Mouse (Mus musculus): ENCODE data around the gene Polr2g. TPM values are rescaled to one million over a fixed set of nuclear protein-coding genes. Genes with fewer than 3 reads are reported as not detected.
A peak's percentile ranks its signal among the peaks of the same experiment; 100 is the strongest.
"Not testable (repeated sequence)": the region's sequence is repeated elsewhere in the genome, so short reads cannot be mapped to it uniquely, and the experiment has no call there.

Gene Polr2g
- 206 and 216 TPM in 2 replicates for polyA plus RNA-seq (2016; fragmentation: Nextera tagmentation; extraction: Ambion mirVana)

GRCm38 (mm10) chr19:8798264-8798946, at the start of gene Polr2g:
Gene Polr2g (minus strand): TSS chr19:8798577.
- 3% methylated on average over 25 of the region's 25 CpGs for WGBS
- H3K9me3 ChIP-seq (replicated peaks) = no peaks in the 10 kb centered on the region
- H3K36me3 ChIP-seq = peaks cover 37% of the 10 kb centered on the region
- peak; percentile 85 for DNase-seq (ENCODE audit: low spot score)
- peak within 1 kb of the TSS; percentile 87 for H3K27ac ChIP-seq
- peak within 1 kb of the TSS; percentile 85 for H3K4me3 ChIP-seq
- peaks cover 22% of the 10 kb centered on the region for H3K4me1 ChIP-seq
- H3K27me3 ChIP-seq (ENCODE audit: low read depth, poor library complexity, severe bottlenecking) = no peaks in the 10 kb centered on the region

GRCm38 (mm10) chr19:8844371-8845129, 46.2 kb upstream of the Polr2g start:
- Histone ChIP-seq H3K36me3 (peaks cover 57% of the 10 kb centered on the region), H3K4me3 (no peak overlapping the region), H3K27me3 (ENCODE audit: low read depth, poor library complexity, severe bottlenecking) (no peaks in the 10 kb centered on the region), H3K4me1 (peaks cover 16% of the 10 kb centered on the region), H3K9me3 (replicated peaks) (no peaks in the 10 kb centered on the region), H3K27ac (no peak overlapping the region)
- 70% methylated on average over 5 of the region's 5 CpGs for WGBS
- DNase-seq (ENCODE audit: low spot score) = peak; percentile 77

GRCm38 (mm10) chr19:8842961-8843360, 44.6 kb upstream of the Polr2g start:
- DNase-seq (ENCODE audit: low spot score) = no peak
- 87% methylated on average over 6 of the region's 6 CpGs for WGBS
- Histone ChIP-seq H3K4me3 (no peak overlapping the region), H3K4me1 (peaks cover 31% of the 10 kb centered on the region), H3K9me3 (replicated peaks) (no peaks in the 10 kb centered on the region), H3K27ac (no peak overlapping the region), H3K27me3 (ENCODE audit: low read depth, poor library complexity, severe bottlenecking) (no peaks in the 10 kb centered on the region), H3K36me3 (peaks cover 49% of the 10 kb centered on the region)

GRCm38 (mm10) chr19:8841012-8841411, 42.6 kb upstream of the Polr2g start:
- peaks cover 33% of the 10 kb centered on the region for H3K36me3 ChIP-seq
- no peak for DNase-seq (ENCODE audit: low spot score)
- 95% methylated on average over 7 of the region's 7 CpGs for WGBS
- no peaks in the 10 kb centered on the region for H3K27me3 ChIP-seq (ENCODE audit: low read depth, poor library complexity, severe bottlenecking)
- H3K4me1 ChIP-seq = peaks cover 41% of the 10 kb centered on the region
- H3K27ac ChIP-seq = no peak overlapping the region
- no peaks in the 10 kb centered on the region for H3K9me3 ChIP-seq (replicated peaks)
- H3K4me3 ChIP-seq = peak overlapping the region; percentile 53

GRCm38 (mm10) chr19:8839908-8840791, 41.8 kb upstream of the Polr2g start:
- H3K4me1 ChIP-seq = peaks cover 41% of the 10 kb centered on the region
- peak; percentile 65 for DNase-seq (ENCODE audit: low spot score)
- WGBS = 22% methylated on average over 29 of the region's 29 CpGs
- H3K4me3 ChIP-seq = peak overlapping the region; percentile 53
- H3K36me3 ChIP-seq = peaks cover 36% of the 10 kb centered on the region
- H3K9me3 ChIP-seq (replicated peaks) = no peaks in the 10 kb centered on the region
- H3K27ac ChIP-seq = peak overlapping the region; percentile 73
- H3K27me3 ChIP-seq (ENCODE audit: low read depth, poor library complexity, severe bottlenecking) = no peaks in the 10 kb centered on the region

GRCm38 (mm10) chr19:8839103-8839907, 40.9 kb upstream of the Polr2g start, which contains the start of gene Gng3:
Gene Gng3 (minus strand): TSS chr19:8839194.
- Histone ChIP-seq H3K4me3 (peak within 1 kb of the TSS; percentile 57), H3K27me3 (ENCODE audit: low read depth, poor library complexity, severe bottlenecking) (no peaks in the 10 kb centered on the region), H3K36me3 (peaks cover 41% of the 10 kb centered on the region), H3K4me1 (peaks cover 41% of the 10 kb centered on the region), H3K27ac (peak within 1 kb of the TSS; percentile 94), H3K9me3 (replicated peaks) (no peaks in the 10 kb centered on the region)
- 41% methylated on average over 11 of the region's 11 CpGs for WGBS
- no peak for DNase-seq (ENCODE audit: low spot score)

GRCm38 (mm10) chr19:8838041-8838730, 39.8 kb upstream of the Polr2g start:
- H3K36me3 ChIP-seq = peaks cover 52% of the 10 kb centered on the region
- no peaks in the 10 kb centered on the region for H3K27me3 ChIP-seq (ENCODE audit: low read depth, poor library complexity, severe bottlenecking)
- peaks cover 41% of the 10 kb centered on the region for H3K4me1 ChIP-seq
- no peaks in the 10 kb centered on the region for H3K9me3 ChIP-seq (replicated peaks)
- peak overlapping the region; percentile 94 for H3K27ac ChIP-seq
- peak overlapping the region; percentile 57 for H3K4me3 ChIP-seq
- 23% methylated on average over 15 of the region's 15 CpGs for WGBS
- peak; percentile 58 for DNase-seq (ENCODE audit: low spot score)

GRCm38 (mm10) chr19:8837251-8837791, 38.9 kb upstream of the Polr2g start, which contains the start of gene Bscl2:
Gene Bscl2 (plus strand): TSS chr19:8837467.
- peaks cover 54% of the 10 kb centered on the region for H3K36me3 ChIP-seq

GRCm38 (mm10) chr19:8836327-8836726, 38.0 kb upstream of the Polr2g start:
- peaks cover 41% of the 10 kb centered on the region for H3K4me1 ChIP-seq
- H3K27ac ChIP-seq; H3K27me3 ChIP-seq (ENCODE audit: low read depth, poor library complexity, severe bottlenecking); H3K4me3 ChIP-seq; DNase-seq (ENCODE audit: low spot score); H3K9me3 ChIP-seq (replicated peaks): not testable (repeated sequence)
- peaks cover 56% of the 10 kb centered on the region for H3K36me3 ChIP-seq
- 98% methylated on average over 10 of the region's 10 CpGs for WGBS

More at GRCm38 (mm10) chr19:8837251-8837791, 38.9 kb upstream of the Polr2g start, which contains the start of gene Bscl2:
- WGBS = 1% methylated on average over 38 of the region's 38 CpGs
- peak within 1 kb of the TSS; percentile 94 for H3K27ac ChIP-seq
- peak within 1 kb of the TSS; percentile 57 for H3K4me3 ChIP-seq
- peaks cover 41% of the 10 kb centered on the region for H3K4me1 ChIP-seq
- peak; percentile 88 for DNase-seq (ENCODE audit: low spot score)
- no peaks in the 10 kb centered on the region for H3K27me3 ChIP-seq (ENCODE audit: low read depth, poor library complexity, severe bottlenecking)
- H3K9me3 ChIP-seq (replicated peaks) = no peaks in the 10 kb centered on the region

- Histone ChIP-seq H3K27me3 (ENCODE audit: low read depth, poor library complexity, severe bottlenecking) (no peaks in the 10 kb centered on the region), H3K27ac (no peak overlapping the region), H3K4me1 (peaks cover 10% of the 10 kb centered on the region), H3K36me3 (peaks cover 84% of the 10 kb centered on the region), H3K9me3 (replicated peaks) (no peaks in the 10 kb centered on the region), H3K4me3 (no peak overlapping the region)
- no peak for DNase-seq (ENCODE audit: low spot score)
- 95% methylated on average over 4 of the region's 4 CpGs for WGBS
Measured at GRCm38 (mm10) chr19:8832971-8833370, 34.6 kb upstream of the Polr2g start.

- DNase-seq (ENCODE audit: low spot score) = no peak
- peaks cover 100% of the 10 kb centered on the region for H3K36me3 ChIP-seq
- 92% methylated on average over 11 of the region's 11 CpGs for WGBS
- H3K27ac ChIP-seq = no peak overlapping the region
- H3K4me3 ChIP-seq = no peak overlapping the region
- no peaks in the 10 kb centered on the region for H3K27me3 ChIP-seq (ENCODE audit: low read depth, poor library complexity, severe bottlenecking)
- H3K9me3 ChIP-seq (replicated peaks) = no peaks in the 10 kb centered on the region
- H3K4me1 ChIP-seq = no peaks in the 10 kb centered on the region
Measured at GRCm38 (mm10) chr19:8831262-8831661, 32.9 kb upstream of the Polr2g start.
